Mouse (Mus musculus) midbrain, embryonic 14.5 days (tissue): ENCODE data around the gene Ciao1. TPM values are rescaled to one million over a fixed set of nuclear protein-coding genes. Genes with fewer than 3 reads are reported as not detected.
"Not testable (repeated sequence)": the region's sequence is repeated elsewhere in the genome, so short reads cannot be mapped to it uniquely, and the experiment has no call there.

Experiments
- ATAC-seq: fragments of 200-750 bp; cut with Nextera tagmentation; 2 replicates; pipeline ENCODE4 v1.8.0; 2017; ENCODE audit warnings: moderate number of reproducible peaks, moderate library complexity; ENCODE audit not compliant: low FRiP score, low TSS enrichment
- DNase-seq: peaks from one replicate; pipeline ENCODE4 v3.0.0-alpha.2; 2015
- H3K27ac ChIP-seq: fragments of 300-500 bp; sonication (generic); replicated peaks from 2 replicates; pipeline ENCODE4 v1.5.1; 2014; ENCODE audit warnings: mild to moderate bottlenecking, low read depth, low read length, moderate library complexity
- H3K27me3 ChIP-seq: fragments of 300-500 bp; sonication (generic); 2 replicates; pipeline ENCODE4 v1.6.1; 2014; ENCODE audit warnings: low read length, control low read depth, mixed read lengths; ENCODE audit not compliant: control insufficient read depth, insufficient read depth
- H3K36me3 ChIP-seq: fragments of 300-500 bp; sonication (generic); 2 replicates; pipeline ENCODE4 v1.6.1; 2014; ENCODE audit warnings: low read length, control low read depth; ENCODE audit not compliant: control insufficient read depth, insufficient read depth
- H3K4me1 ChIP-seq: fragments of 300-500 bp; sonication (generic); 2 replicates; pipeline ENCODE4 v1.6.1; 2014; ENCODE audit warnings: mild to moderate bottlenecking, antibody characterized with exemption, low read length, control low read depth; ENCODE audit not compliant: control insufficient read depth, insufficient read depth
- H3K4me2 ChIP-seq: fragments of 300-500 bp; sonication (generic); 2 replicates; pipeline ENCODE4 v1.6.1; 2014; ENCODE audit warnings: mild to moderate bottlenecking, low read length, moderate library complexity
- H3K4me3 ChIP-seq: fragments of 300-500 bp; sonication (generic); replicated peaks from 2 replicates; pipeline ENCODE4 v1.5.1; 2014; ENCODE audit warnings: low read depth, low read length
- H3K9ac ChIP-seq: fragments of 300-500 bp; sonication (generic); replicated peaks from 2 replicates; pipeline ENCODE4 v1.6.1; 2014; ENCODE audit warnings: mild to moderate bottlenecking, low read length, moderate library complexity
- H3K9me3 ChIP-seq: fragments of 300-500 bp; sonication (generic); 2 replicates; pipeline ENCODE4 v1.6.1; 2016; ENCODE audit warnings: low read length, control low read depth, mixed read lengths; ENCODE audit not compliant: control insufficient read depth
- WGBS: fragments of 180-500 bp; shearing (Covaris S2); extraction: QIAGEN DNeasy Blood & Tissue Kit; methylation state at CpG from one replicate; pipeline ENCODE4 v1.1.7; 2014; 5-methylcytosine and 5-hydroxymethylcytosine counted together
- polyA plus RNA-seq: library from polyadenylated mRNA; unstranded; fragments of >200 nt; fragmentation: Nextera tagmentation; extraction: Ambion mirVana; gene quantifications from 2 replicates; pipeline ENCODE4 v1.2.1, GENCODE M21; 2014

Gene Ciao1
- polyA plus RNA-seq: 50.4 and 56.4 TPM in 2 replicates

DNA sequence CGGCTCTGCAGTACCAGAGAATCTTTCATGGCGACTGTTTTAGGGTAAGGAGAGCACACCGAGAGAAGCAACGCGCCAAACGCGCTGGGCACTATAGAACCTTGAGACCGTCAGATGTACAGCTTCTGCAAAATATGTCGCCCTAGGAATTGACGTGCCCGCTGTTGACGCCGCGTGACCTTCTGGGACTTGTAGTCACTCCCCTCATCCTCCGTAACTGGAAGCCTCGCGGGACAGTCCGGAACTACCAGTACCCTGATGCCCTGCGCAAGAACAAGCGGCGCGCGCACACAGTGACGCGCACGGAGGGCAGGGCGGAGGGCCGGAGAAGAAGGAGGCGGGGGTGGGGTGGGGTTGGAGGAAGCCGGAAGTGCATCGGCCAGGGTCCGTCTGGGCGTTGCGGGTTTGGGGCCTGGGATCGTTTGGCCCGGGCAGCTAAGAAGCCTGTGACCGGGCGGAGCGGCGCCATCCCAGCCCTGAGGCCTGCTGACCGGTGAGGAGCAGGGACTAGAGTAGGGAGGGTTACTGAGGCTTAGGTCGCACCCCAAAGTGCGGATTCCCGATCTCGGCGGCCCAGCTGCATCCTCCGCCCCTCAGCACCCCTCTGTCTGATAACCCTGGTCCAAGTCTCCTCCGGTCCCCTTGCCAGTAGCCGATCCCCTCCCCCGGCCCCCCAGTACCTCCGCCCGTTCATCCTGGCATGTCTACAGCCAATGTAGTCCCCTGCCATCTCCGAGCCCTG is at the start of gene Ciao1, which contains the start of gene Tmem127:
TSS of gene Ciao1 (minus strand) at position 225 of the 742 bp plus-strand sequence.
TSS of gene Tmem127 (plus strand) at position 317 of the 742 bp plus-strand sequence.
- peak; percentile 99 for ATAC-seq
- H3K9ac ChIP-seq: peak within 1 kb of the TSS; percentile 88

DNA sequence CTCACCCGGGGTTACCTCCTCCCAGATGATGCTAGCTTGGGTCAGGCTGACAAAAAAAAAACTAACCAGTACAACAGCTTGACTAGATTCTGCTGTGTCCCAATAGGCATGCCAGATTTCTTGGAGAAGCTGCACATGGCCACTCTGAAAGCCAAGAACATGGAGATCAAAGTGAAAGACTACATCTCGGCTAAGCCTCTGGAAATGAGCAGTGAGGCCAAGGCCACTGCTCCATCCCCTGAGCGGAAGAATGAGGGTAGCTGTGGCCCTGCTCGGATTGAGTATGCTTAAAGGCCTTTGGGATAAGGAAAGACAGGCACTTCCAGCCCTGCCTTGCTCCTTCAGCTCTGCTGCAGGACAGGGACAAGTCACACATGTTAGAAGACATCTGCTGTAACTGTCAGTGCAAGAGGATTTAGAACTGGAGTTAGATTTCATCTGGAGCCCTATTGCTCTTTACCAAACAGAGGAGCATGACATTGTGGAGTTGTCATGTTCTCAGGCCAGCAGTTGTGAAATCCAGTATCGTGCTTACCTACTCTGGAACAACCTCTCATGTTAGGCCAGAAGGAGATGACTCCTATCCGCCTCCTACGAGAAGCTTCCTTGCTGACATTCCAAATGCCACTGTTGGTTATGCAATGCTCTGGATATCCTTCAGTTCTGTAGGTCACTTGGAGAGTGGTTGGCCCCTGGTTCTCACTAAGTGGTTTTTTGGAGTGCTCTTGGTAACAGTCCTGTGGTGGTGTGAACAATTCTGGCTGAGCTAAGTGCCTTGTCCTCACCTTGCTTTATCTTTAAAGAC is 49.6 kb upstream of the Ciao1 start:
- Histone ChIP-seq H3K9me3 (no peaks in the 10 kb centered on the region), H3K36me3 (peaks cover 86% of the 10 kb centered on the region), H3K4me2 (no peak overlapping the region), H3K4me3 (no peak overlapping the region), H3K27me3 (no peaks in the 10 kb centered on the region), H3K27ac (no peak overlapping the region), H3K4me1 (no peaks in the 10 kb centered on the region), H3K9ac (no peak overlapping the region)
- DNase-seq (no peak), ATAC-seq (no peak)
- WGBS: 98% methylated on average over 7 of the region's 7 CpGs

More for the DNA sequence above, at the start of gene Ciao1, which contains the start of gene Tmem127:
- Histone ChIP-seq H3K9me3 (no peaks in the 10 kb centered on the region), H3K27ac (peak within 1 kb of the TSS; percentile 83), H3K27me3 (no peaks in the 10 kb centered on the region), H3K4me2 (peak within 1 kb of the TSS; percentile 89), H3K4me3 (peak within 1 kb of the TSS; percentile 85), H3K4me1 (peaks cover 21% of the 10 kb centered on the region), H3K36me3 (peaks cover 37% of the 10 kb centered on the region)
- under 1% methylated on average over 53 of the region's 53 CpGs for WGBS
- DNase-seq: peak; percentile 100

DNA sequence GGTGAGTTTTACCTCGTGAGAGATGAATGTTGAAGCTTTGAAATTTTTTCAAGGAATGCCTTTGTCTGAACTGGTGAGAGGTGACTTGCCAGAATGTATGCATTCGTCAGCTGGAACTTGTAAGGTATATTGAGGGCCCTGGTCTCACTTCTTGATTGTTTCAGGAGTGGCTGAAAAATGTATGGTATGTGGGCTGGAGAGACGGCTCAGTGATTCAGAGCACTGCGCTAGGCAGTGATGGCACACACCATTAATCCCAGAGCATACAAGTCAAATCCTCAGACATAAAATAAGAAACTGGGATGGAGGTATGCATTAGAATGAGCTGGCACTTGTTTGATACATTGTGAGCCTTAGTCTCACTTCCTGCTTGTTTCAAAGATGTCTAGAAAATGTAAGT is 44.6 kb upstream of the Ciao1 start:
- no peak for ATAC-seq
- Histone ChIP-seq H3K27ac (no peak overlapping the region), H3K4me3 (no peak overlapping the region), H3K9me3 (no peaks in the 10 kb centered on the region), H3K4me2 (no peak overlapping the region), H3K36me3 (peaks cover 70% of the 10 kb centered on the region), H3K9ac (no peak overlapping the region), H3K4me1 (no peaks in the 10 kb centered on the region), H3K27me3 (no peaks in the 10 kb centered on the region)
- WGBS: 89% methylated on average over 4 of the region's 4 CpGs
- DNase-seq: no peak

DNA sequence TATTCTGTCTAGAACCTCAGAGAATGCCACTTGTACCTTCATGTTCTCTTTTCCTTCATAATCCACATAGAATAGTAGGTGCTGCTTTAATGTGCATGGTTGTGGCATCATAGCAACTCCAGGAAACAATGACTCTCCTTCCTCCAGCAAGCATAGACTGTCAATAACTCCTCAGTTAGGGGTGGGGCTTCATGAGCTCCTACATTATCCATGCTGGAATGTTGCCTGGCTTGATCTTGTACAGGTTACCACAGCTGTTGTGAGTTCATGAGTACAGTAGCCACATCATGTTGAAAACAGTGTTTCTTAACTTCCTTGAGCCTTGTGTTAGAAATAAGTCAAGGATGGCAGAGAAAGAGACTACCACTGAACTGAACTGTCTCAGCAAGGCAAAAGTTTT is 30.5 kb upstream of the Ciao1 start:
- Histone ChIP-seq H3K4me1 (0 out of 2 replicates have a peak, but pooled peaks cover 6% of the 10 kb centered on the region), H3K36me3 (no peaks in the 10 kb centered on the region), H3K9ac (no peak overlapping the region), H3K4me3 (no peak overlapping the region), H3K4me2 (no peak overlapping the region), H3K9me3 (no peaks in the 10 kb centered on the region), H3K27ac (no peak overlapping the region), H3K27me3 (no peaks in the 10 kb centered on the region)
- DNase-seq (no peak), ATAC-seq (no peak)

DNA sequence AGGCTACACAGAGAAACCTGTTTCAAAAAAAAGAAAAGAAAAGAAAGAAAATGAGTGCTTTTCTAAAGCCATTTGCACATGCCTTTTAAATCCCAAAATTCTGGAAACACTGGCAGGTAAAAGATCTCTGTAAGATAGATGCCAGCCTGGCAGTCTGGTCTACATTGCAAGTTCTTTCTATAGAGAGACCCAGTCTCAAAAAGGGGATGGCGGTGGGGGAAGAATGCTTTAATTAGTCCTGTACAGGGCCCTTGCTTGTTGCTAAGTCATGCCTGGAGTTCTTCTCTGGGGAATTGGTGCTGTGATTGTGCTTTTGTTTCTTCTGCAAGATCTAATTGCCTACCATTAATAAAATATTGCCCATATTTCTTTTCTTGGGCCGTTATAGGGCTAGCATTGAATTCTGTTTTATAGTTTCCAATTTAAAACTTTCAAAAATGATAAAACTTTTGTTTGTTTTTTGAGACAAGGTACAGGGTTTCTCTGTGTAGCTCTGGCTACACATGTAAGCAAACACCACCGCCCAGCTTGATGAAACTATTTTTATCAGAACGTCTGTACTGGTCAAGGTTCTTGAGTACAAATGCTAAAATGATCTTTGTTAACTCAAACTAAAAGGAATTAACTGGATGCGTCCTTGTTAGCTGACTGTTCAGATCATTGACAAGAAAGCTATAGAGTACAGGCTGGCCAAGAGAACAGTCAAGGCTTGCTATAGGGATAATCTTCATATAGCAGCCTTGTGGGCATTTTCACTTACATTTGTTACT is 28.1 kb upstream of the Ciao1 start:
- 85% methylated on average over 5 of the region's 5 CpGs for WGBS
- no peak for ATAC-seq
- Histone ChIP-seq H3K27me3 (no peaks in the 10 kb centered on the region), H3K4me3 (no peak overlapping the region), H3K4me1 (peaks cover 14% of the 10 kb centered on the region), H3K4me2 (no peak overlapping the region), H3K36me3 (no peaks in the 10 kb centered on the region), H3K9me3 (no peaks in the 10 kb centered on the region), H3K27ac (no peak overlapping the region), H3K9ac (no peak overlapping the region)
- DNase-seq: no peak

DNA sequence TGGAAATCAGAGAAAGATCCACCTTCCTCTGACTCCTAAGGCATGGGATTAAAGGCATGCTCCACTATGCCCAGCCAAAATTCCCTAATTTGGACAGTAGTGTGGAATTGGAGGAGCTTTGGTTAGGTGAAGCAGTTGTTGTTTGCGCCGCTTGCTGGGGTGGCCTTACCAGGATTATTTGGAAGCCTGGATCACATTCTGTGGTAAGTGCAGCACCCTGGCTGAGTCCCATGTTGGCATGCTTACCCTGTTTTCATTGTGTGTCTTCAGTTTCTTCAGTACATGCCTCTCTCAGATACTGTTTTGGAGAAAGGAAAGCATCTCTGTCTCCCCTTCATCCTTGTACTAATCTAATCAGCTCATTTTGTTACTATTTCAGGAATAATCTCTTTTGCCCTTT is 27.0 kb upstream of the Ciao1 start:
- no peak for ATAC-seq
- Histone ChIP-seq H3K27ac (no peak overlapping the region), H3K4me1 (peaks cover 14% of the 10 kb centered on the region), H3K9me3 (no peaks in the 10 kb centered on the region), H3K9ac (no peak overlapping the region), H3K4me3 (no peak overlapping the region), H3K4me2 (no peak overlapping the region), H3K36me3 (no peaks in the 10 kb centered on the region), H3K27me3 (no peaks in the 10 kb centered on the region)
- DNase-seq: no peak
- WGBS: 92% methylated on average over 2 of the region's 2 CpGs

DNA sequence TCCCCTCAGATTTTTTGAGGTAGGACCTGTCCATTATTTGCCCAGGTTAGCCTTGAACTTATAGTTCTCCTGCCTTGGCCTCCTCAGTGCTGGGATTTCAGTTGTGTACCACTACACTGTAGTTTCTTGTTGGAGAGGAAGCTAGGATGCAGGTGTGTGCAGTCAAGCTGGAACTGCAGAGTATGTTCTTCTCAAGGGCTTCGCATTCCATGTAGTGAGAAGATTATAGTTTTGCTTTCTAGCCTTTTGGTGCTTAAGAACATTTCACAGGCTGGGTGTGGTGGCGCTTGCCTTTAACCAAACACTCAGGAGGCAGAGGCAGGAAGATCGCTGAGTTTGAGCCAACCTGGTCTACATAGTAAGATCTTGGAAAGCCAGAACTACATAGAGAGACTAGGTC is 25.2 kb upstream of the Ciao1 start:
- 97% methylated on average over 3 of the region's 3 CpGs for WGBS
- Histone ChIP-seq H3K27ac (no peak overlapping the region), H3K4me1 (peaks cover 14% of the 10 kb centered on the region), H3K9ac (no peak overlapping the region), H3K36me3 (no peaks in the 10 kb centered on the region), H3K4me3 (no peak overlapping the region), H3K4me2 (no peak overlapping the region), H3K9me3 (no peaks in the 10 kb centered on the region), H3K27me3 (no peaks in the 10 kb centered on the region)
- no peak for ATAC-seq
- DNase-seq: no peak

DNA sequence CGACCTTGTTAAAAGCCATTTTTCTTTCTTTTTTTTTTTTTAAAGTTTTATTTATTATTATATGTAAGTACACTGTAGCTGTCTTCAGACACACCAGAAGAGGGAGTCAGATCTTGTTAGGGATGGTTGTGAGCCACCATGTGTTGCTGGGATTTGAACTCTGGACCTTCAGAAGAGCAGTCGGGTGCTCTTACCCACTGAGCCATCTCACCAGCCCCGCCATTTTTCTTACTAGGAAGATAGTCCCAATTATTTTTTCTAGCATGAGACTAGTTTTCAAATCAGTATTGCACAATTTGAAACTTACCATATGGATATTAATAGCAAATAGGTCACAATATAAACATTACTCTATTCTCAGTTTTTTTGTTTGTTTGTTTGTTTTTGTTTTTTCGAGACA is 24.4 kb upstream of the Ciao1 start:
- H3K9me3 ChIP-seq, H3K27me3 ChIP-seq, H3K36me3 ChIP-seq, DNase-seq, H3K27ac ChIP-seq, H3K4me3 ChIP-seq, ATAC-seq, H3K9ac ChIP-seq: not testable (repeated sequence)
- Histone ChIP-seq H3K4me2 (peak overlapping the region; percentile 80), H3K4me1 (peaks cover 14% of the 10 kb centered on the region)
- 97% methylated on average over 4 of the region's 4 CpGs for WGBS
